Mouse (Mus musculus) MEL (cell line): ENCODE measurements around the gene Ctsh. TPM values are rescaled to one million over a fixed set of nuclear protein-coding genes. Genes with fewer than 3 reads are reported as not detected.

Experiments used
- DNase-seq: peaks from one replicate; pipeline ENCODE4 v3.0.0; 2011; ENCODE audit warnings: low read depth, low spot score
- H3K27ac ChIP-seq: 2 replicates; pipeline ENCODE4 v1.5.1; 2012; ENCODE audit warnings: low read depth, mild to moderate bottlenecking, control low read depth, low read length, moderate library complexity; ENCODE audit not compliant: control insufficient read depth
- H3K27me3 ChIP-seq, 2 experiments: fragments of 150-350 bp in 1 of 2; sonication (generic) in 1 of 2; 2 replicates each; pipeline ENCODE4 v1.6.1; 2012; ENCODE audit warnings: low read length in 2 of 2, mild to moderate bottlenecking in 2 of 2, improper control_type of control experiment in 1 of 2, moderate library complexity in 1 of 2; ENCODE audit not compliant: insufficient read depth in 2 of 2, control insufficient read depth in 1 of 2
- H3K36me3 ChIP-seq, 2 experiments: 2 replicates each; pipeline ENCODE4 v1.6.1; 2012 to 2014; ENCODE audit warnings: low read length in 2 of 2, improper control_type of control experiment in 1 of 2, inconsistent platforms in 1 of 2, mild to moderate bottlenecking in 1 of 2; ENCODE audit not compliant: insufficient read depth in 2 of 2, control insufficient read depth in 1 of 2
- H3K4me1 ChIP-seq, 2 experiments: fragments of 150-350 bp in 1 of 2; sonication (generic) in 1 of 2; 2 replicates each; pipeline ENCODE4 v1.6.1; 2012; ENCODE audit warnings: low read length in 2 of 2, improper control_type of control experiment in 1 of 2, mild to moderate bottlenecking in 1 of 2; ENCODE audit not compliant: insufficient read depth in 2 of 2, control insufficient read depth in 1 of 2
- H3K4me3 ChIP-seq, 2 experiments: fragments of 150-350 bp in 1 of 2; sonication (generic) in 1 of 2; 2 replicates each; pipeline ENCODE4 v1.5.1; 2012; ENCODE audit warnings: low read depth in 2 of 2, low read length in 2 of 2, mild to moderate bottlenecking in 2 of 2, moderate library complexity in 2 of 2, control low read depth in 1 of 2, improper control_type of control experiment in 1 of 2; ENCODE audit not compliant: control insufficient read depth in 1 of 2, insufficient read depth in 1 of 2
- H3K79me2 ChIP-seq: 2 replicates; pipeline ENCODE4 v1.6.1; 2012; ENCODE audit warnings: mild to moderate bottlenecking, low read length, moderate library complexity; ENCODE audit not compliant: control insufficient read depth, poor library complexity, insufficient read depth
- H3K9ac ChIP-seq: 2 replicates; pipeline ENCODE4 v1.6.1; 2012; ENCODE audit warnings: low read depth, mild to moderate bottlenecking, control low read depth, low read length, moderate library complexity; ENCODE audit not compliant: control insufficient read depth, poor library complexity, severe bottlenecking
- H3K9me3 ChIP-seq: fragments of 150-350 bp; sonication (generic); replicated peaks from 2 replicates; pipeline ENCODE4 v1.6.1; 2012; ENCODE audit warnings: mild to moderate bottlenecking, low read length, improper control_type of control experiment, moderate library complexity; ENCODE audit not compliant: insufficient read depth
- BHLHE40 ChIP-seq: IDR thresholded peaks from 2 replicates; pipeline ENCODE4 v1.6.1; 2012; ENCODE audit warnings: low read depth, mild to moderate bottlenecking, inconsistent platforms, low read length, improper control_type of control experiment, borderline replicate concordance
- CHD2 ChIP-seq: IDR thresholded peaks from 2 replicates; pipeline ENCODE4 v1.6.1; 2011; ENCODE audit warnings: low read length, improper control_type of control experiment
- CTCF ChIP-seq, 3 experiments: IDR thresholded peaks in 2 of 3; conservative IDR thresholded peaks in 1 of 3; 2 replicates each; pipeline ENCODE4 v1.5.1; 2011 to 2012; ENCODE audit warnings: low read length in 3 of 3, low read depth in 2 of 3, mild to moderate bottlenecking in 2 of 3, improper control_type of control experiment in 1 of 3, inconsistent platforms in 1 of 3, mixed read lengths in 1 of 3, moderate library complexity in 1 of 3; ENCODE audit not compliant: control insufficient read depth in 1 of 3, insufficient read depth in 1 of 3, poor library complexity in 1 of 3, severe bottlenecking in 1 of 3
- EP300 ChIP-seq, 2 experiments: IDR thresholded peaks; 2 replicates each; pipeline ENCODE4 v1.6.1; 2011; ENCODE audit warnings: improper control_type of control experiment in 2 of 2, low read length in 2 of 2, low read depth in 1 of 2, mild to moderate bottlenecking in 1 of 2
- ETS1 ChIP-seq: IDR thresholded peaks from 2 replicates; pipeline ENCODE4 v1.6.1; 2012; ENCODE audit warnings: low read depth, mild to moderate bottlenecking, inconsistent platforms, low read length, improper control_type of control experiment, moderate library complexity
- GABPA ChIP-seq: IDR thresholded peaks from 2 replicates; pipeline ENCODE4 v1.6.1; 2012; ENCODE audit warnings: low read depth, mild to moderate bottlenecking, inconsistent platforms, low read length, improper control_type of control experiment, moderate library complexity
- JUND ChIP-seq: IDR thresholded peaks from 2 replicates; pipeline ENCODE4 v1.6.1; 2011; ENCODE audit warnings: low read depth, mild to moderate bottlenecking, improper control_type of control experiment, low read length
- KAT2A ChIP-seq: conservative IDR thresholded peaks from 2 replicates; pipeline ENCODE4 v1.6.1; 2012; ENCODE audit warnings: low read depth, low read length, improper control_type of control experiment, inconsistent platforms
- MAX ChIP-seq: IDR thresholded peaks from 2 replicates; pipeline ENCODE4 v1.6.1; 2011; ENCODE audit warnings: low read length, improper control_type of control experiment
- MAZ ChIP-seq: IDR thresholded peaks from 2 replicates; pipeline ENCODE4 v1.6.1; 2012; ENCODE audit warnings: low read depth, mild to moderate bottlenecking, inconsistent platforms, low read length, improper control_type of control experiment
- MEF2A ChIP-seq: IDR thresholded peaks from 2 replicates; pipeline ENCODE4 v1.6.1; 2014; ENCODE audit warnings: low read depth, mild to moderate bottlenecking, inconsistent platforms, low read length, improper control_type of control experiment; ENCODE audit not compliant: poor library complexity, insufficient replicate concordance, severe bottlenecking; ENCODE audit errors: extremely low read depth
- MXI1 ChIP-seq: IDR thresholded peaks from 2 replicates; pipeline ENCODE4 v1.6.1; 2011; ENCODE audit warnings: mild to moderate bottlenecking, low read depth, low read length, improper control_type of control experiment
- MYC ChIP-seq: IDR thresholded peaks from 2 replicates; pipeline ENCODE4 v1.6.1; 2011; ENCODE audit warnings: low read depth, mild to moderate bottlenecking, low read length, improper control_type of control experiment, moderate library complexity
- NELFE ChIP-seq: IDR thresholded peaks from 2 replicates; pipeline ENCODE4 v1.6.1; 2011; ENCODE audit warnings: low read depth, low read length, improper control_type of control experiment
- POLR2A ChIP-seq, 2 experiments: IDR thresholded peaks; 2 replicates each; pipeline ENCODE4 v1.6.1; 2011 to 2012; ENCODE audit warnings: low read length in 2 of 2, mild to moderate bottlenecking in 2 of 2, control low read depth in 1 of 2, improper control_type of control experiment in 1 of 2, low read depth in 1 of 2, moderate library complexity in 1 of 2; ENCODE audit not compliant: control insufficient read depth in 1 of 2, insufficient read depth in 1 of 2, poor library complexity in 1 of 2
- RAD21 ChIP-seq: IDR thresholded peaks from 2 replicates; pipeline ENCODE4 v1.6.1; 2011; ENCODE audit warnings: mild to moderate bottlenecking, low read depth, low read length, improper control_type of control experiment
- TBP ChIP-seq: IDR thresholded peaks from 2 replicates; pipeline ENCODE4 v1.8.0; 2011; ENCODE audit warnings: low read depth, low read length, improper control_type of control experiment
- TCF12 ChIP-seq: IDR thresholded peaks from 2 replicates; pipeline ENCODE4 v1.6.1; 2014; ENCODE audit warnings: low read depth, mild to moderate bottlenecking, inconsistent platforms, low read length, improper control_type of control experiment, moderate library complexity
- USF1 ChIP-seq: IDR thresholded peaks from 2 replicates; pipeline ENCODE4 v1.6.1; 2014; ENCODE audit warnings: low read depth, mild to moderate bottlenecking, inconsistent platforms, low read length, improper control_type of control experiment, moderate library complexity
- ZC3H11A ChIP-seq: IDR thresholded peaks from 2 replicates; pipeline ENCODE4 v1.6.1; 2012; ENCODE audit warnings: low read depth, mild to moderate bottlenecking, inconsistent platforms, low read length, improper control_type of control experiment
- ZKSCAN1 ChIP-seq: IDR thresholded peaks from 2 replicates; pipeline ENCODE4 v1.6.1; 2012; ENCODE audit warnings: low read depth, mild to moderate bottlenecking, inconsistent platforms, low read length, improper control_type of control experiment, moderate library complexity
- ZMIZ1 ChIP-seq: IDR thresholded peaks from 2 replicates; pipeline ENCODE4 v1.6.1; 2012; ENCODE audit warnings: low read depth, mild to moderate bottlenecking, inconsistent platforms, low read length, improper control_type of control experiment, moderate library complexity
- ZNF384 ChIP-seq: IDR thresholded peaks from 2 replicates; pipeline ENCODE4 v1.6.1; 2012; ENCODE audit warnings: low read depth, mild to moderate bottlenecking, inconsistent platforms, low read length, improper control_type of control experiment
- polyA plus RNA-seq, 2 experiments: library from polyadenylated mRNA; stranded (reverse) in 1 of 2; unstranded in 1 of 2; fragments of >175 nt in 1 of 2; fragments of >200 nt in 1 of 2; gene quantifications; 2 replicates each; pipeline versions ENCODE4 v1.2.1 to v1.2.4; 2012; ENCODE audit warnings: low replicate concordance in 2 of 2, low read depth in 1 of 2; ENCODE audit not compliant: insufficient read length in 2 of 2, insufficient read depth in 1 of 2, missing spikeins in 1 of 2
- total RNA-seq: library from RNA; depleted of rRNA; stranded (reverse); fragments of 300-350 nt; gene quantifications from 2 replicates; pipeline ENCODE4 v1.2.3, GENCODE M21; 2012

Gene Ctsh
- total and polyA plus RNA-seq, 3 experiments: not detected

- Histone ChIP-seq H3K9ac (no peak overlapping the region), H3K27me3 (no peaks in the 10 kb centered on the region), H3K9me3 (no peaks in the 10 kb centered on the region), H3K36me3 (no peaks in the 10 kb centered on the region), H3K79me2 (no peaks in the 10 kb centered on the region), H3K27ac (no peak overlapping the region), H3K4me3 (no peak overlapping the region), H3K4me1 (no peaks in the 10 kb centered on the region)
- TF ChIP-seq ZMIZ1 (no peak), JUND (no peak), EP300 (IDR thresholded peaks at IDR 0.05; ENCODE audit: low read depth in 1 of 2, low read length in 2 of 2) (no peak), USF1 (no peak), MAZ (no peak), MAX (no peak), BHLHE40 (no peak), RAD21 (no peak), ZKSCAN1 (no peak), POLR2A (IDR thresholded peaks at IDR 0.05; ENCODE audit: control insufficient read depth in 1 of 2, insufficient read depth in 1 of 2, low read depth in 1 of 2, low read length in 2 of 2, poor library complexity in 1 of 2) (no peak), KAT2A (no peak), GABPA (no peak), ZC3H11A (no peak), MXI1 (no peak), TBP (no peak), NELFE (no peak), ZNF384 (no peak), TCF12 (no peak), MEF2A (no peak)
- no peak for DNase-seq
These were observed 8.8 kb upstream of the Ctsh start for GRCm38 (mm10) chr9:90045191-90045590.

GRCm38 (mm10) chr9:90047937-90048627 is 5.9 kb upstream of the Ctsh start:
- Histone ChIP-seq H3K9ac (no peak overlapping the region), H3K4me1 (no peaks in the 10 kb centered on the region), H3K27me3 (no peaks in the 10 kb centered on the region), H3K4me3 (no peak overlapping the region), H3K27ac (no peak overlapping the region), H3K9me3 (no peaks in the 10 kb centered on the region), H3K36me3 (no peaks in the 10 kb centered on the region), H3K79me2 (no peaks in the 10 kb centered on the region)
- no peak for DNase-seq
- TF ChIP-seq CHD2 (no peak), USF1 (no peak), NELFE (no peak), KAT2A (no peak), ETS1 (no peak), GABPA (no peak), MYC (no peak), EP300 (IDR thresholded peaks at IDR 0.05; ENCODE audit: low read depth in 1 of 2, low read length in 2 of 2) (no peak), CTCF (IDR thresholded peaks at IDR 0.05 in 2 of 3, conservative IDR thresholded peaks at IDR 0.05 in 1 of 3; ENCODE audit: control insufficient read depth in 1 of 3, insufficient read depth in 1 of 3, low read depth in 2 of 3, low read length in 3 of 3, poor library complexity in 1 of 3, severe bottlenecking in 1 of 3) (no peak), MAZ (no peak), JUND (no peak), POLR2A (IDR thresholded peaks at IDR 0.05; ENCODE audit: control insufficient read depth in 1 of 2, insufficient read depth in 1 of 2, low read depth in 1 of 2, low read length in 2 of 2, poor library complexity in 1 of 2) (no peak)
